Mouse (Mus musculus) hematopoietic stem cell, adult 5-6 weeks (primary cell): ENCODE measurements at regions not wholly inside any gene's neighbourhood (a gene's known extent, or its start where the extent isn't known, plus 50 kb on each side); places are given as distances from the start of the nearest gene placed in this dataset.

Experiments used
- ATAC-seq, 2 experiments: fragments of 125-278 bp in 1 of 2; replicated peaks in 1 of 2; 2 replicates each; pipeline ENCODE4 v1.8.0; 2016 to 2017; ENCODE audit warnings: inconsistent platforms in 2 of 2, mild to moderate bottlenecking in 2 of 2, moderate number of reproducible peaks in 2 of 2, low read depth in 1 of 2, moderate TSS enrichment in 1 of 2; ENCODE audit not compliant: low FRiP score in 2 of 2, poor library complexity in 2 of 2, severe bottlenecking in 2 of 2, insufficient read depth in 1 of 2, low TSS enrichment in 1 of 2

GRCm38 (mm10) chr2:12799153-12799925 is 124.5 kb upstream of the Pter start:
- no peak for ATAC-seq

- no peak for ATAC-seq
Observed at GRCm38 (mm10) chr2:12802667-12803066, 121.2 kb upstream of the Pter start.

- no peak for ATAC-seq
Observed at GRCm38 (mm10) chr2:12805096-12805495, 118.7 kb upstream of the Pter start.

- no peak for ATAC-seq
Observed at GRCm38 (mm10) chr2:12808466-12808865, 115.4 kb upstream of the Pter start.

- ATAC-seq: no peak
Observed at GRCm38 (mm10) chr2:12815339-12815738, 108.5 kb upstream of the Pter start.

- no peak for ATAC-seq
Observed at GRCm38 (mm10) chr2:12825902-12826301, 97.9 kb upstream of the Pter start.

GRCm38 (mm10) chr2:12833579-12833978 is 90.3 kb upstream of the Pter start:
- ATAC-seq: no peak

- ATAC-seq: no peak
Observed at GRCm38 (mm10) chr2:12866543-12866942, 57.3 kb upstream of the Pter start.

GRCm38 (mm10) chr2:12868772-12869171 is 55.1 kb upstream of the Pter start:
- no peak for ATAC-seq
